Comparison of ENCODE assay signal across 19 mouse cellular contexts in genomic region chr7:139692641-139693294, GRCm38 (mm10). TPM values are rescaled to one million over a fixed set of nuclear protein-coding genes. Genes with fewer than 3 reads are reported as not detected.
DNase-seq lines count a peak whose midpoint lies in the region; ATAC-seq lines count a peak whose summit lies in the region.
"Had no signal": no experiment of that assay in that cellular context is flagged by ENCODE, and none has a peak within 500 bp of the region (broad histone marks: within the 10 kb centered on the region; RNA-seq: fewer than 3 reads in every experiment).

No protein-coding gene starts in this region.

- DNase-seq in right cerebral cortex, adult 18-20 months, result peak; percentile 85
- no peak for DNase-seq in right cerebral cortex, postnatal 14 days
- DNase-seq in layer of hippocampus, adult 8-10 months (ENCODE audit: low spot score in 2 of 2), result peak; percentile 82 to 84
- peak; percentile 15 to 84 for DNase-seq in left cerebral cortex, adult 8-10 months (ENCODE audit: low spot score in 2 of 2)
- peak; percentile 85 for DNase-seq in telencephalon, adult 2 months (ENCODE audit: low read depth, low spot score)
- DNase-seq in kidney, postnatal 25 days, result no peak
- DNase-seq: adrenal gland, postnatal 36 days; cerebellum, postnatal 36 days; heart, adult 18-20 months; kidney, postnatal 4 days; liver; lung, embryonic 14.5 days; thymus, postnatal 36 days had no signal

- no peak for ATAC-seq in activated CD4-positive, CD25-positive, alpha-beta regulatory T cell, adult 4 months
- ATAC-seq: CD4-positive, CD25-positive, alpha-beta regulatory T cell, adult 4 months; intestine, postnatal 0 days; midbrain, embryonic 16.5 days had no signal

RNA-seq across cellular contexts. Expression of gene Cfap46, which starts 9.2 kb away (rescaled TPM):
- total RNA-seq in layer of hippocampus, adult 8-10 months (2022), result 1 to 10 TPM; 3.7 to 4.5 (median 4.2) TPM
- 1 to 10 TPM; 4.6 to 7.4 (median 6.4) TPM for total RNA-seq in left cerebral cortex, adult 8-10 months (2022)
- polyA plus RNA-seq in activated CD4-positive, CD25-positive, alpha-beta regulatory T cell, adult 4 months (2017; shearing (Covaris generic)), result not detected
- total RNA-seq: gastrocnemius, adult 18-20 months; megakaryocyte progenitor cell, adult 5-6 weeks had no signal
- polyA plus RNA-seq: CD4-positive, CD25-positive, alpha-beta regulatory T cell, adult 4 months; intestine, postnatal 0 days had no signal

Comparison
In these comparisons a context has a peak if more than half of its experiments do, and no peak if none do; other contexts are left out.
1. DNase-seq: peak in right cerebral cortex, adult 18-20 months (single experiment), layer of hippocampus, adult 8-10 months (2 of 2), left cerebral cortex, adult 8-10 months (2 of 2) and telencephalon, adult 2 months (single experiment); none in right cerebral cortex, postnatal 14 days (single experiment) and kidney, postnatal 25 days (0 of 2).